In genomic region chr16:58532511-58532910, GRCm38 (mm10) we compare ENCODE assay signal across 20 mouse cellular contexts. TPM values are rescaled to one million over a fixed set of nuclear protein-coding genes. Genes with fewer than 3 reads are reported as not detected.
DNase-seq lines count a peak whose midpoint lies in the region; ATAC-seq and TF ChIP-seq lines count a peak whose summit lies in the region.
"Had no signal": no experiment of that assay in that cellular context is flagged by ENCODE, and none has a peak within 500 bp of the region (broad histone marks: within the 10 kb centered on the region; RNA-seq: fewer than 3 reads in every experiment).

No protein-coding gene starts in this region.

- 0 out of 2 replicates have a peak, but pooled peaks cover 3% of the 10 kb centered on the region for H3K4me1 ChIP-seq in hindbrain, embryonic 12.5 days
- no peaks in the 10 kb centered on the region for H3K4me1 ChIP-seq in hindbrain, embryonic 14.5 days (replicated peaks; ENCODE audit: control insufficient read depth, insufficient read depth, low read length)
- peaks cover 55% of the 10 kb centered on the region for H3K4me1 ChIP-seq in megakaryocyte, embryonic 14.5 days
- H3K4me1 ChIP-seq in midbrain, embryonic 14.5 days (ENCODE audit: control insufficient read depth, insufficient read depth, low read length) = no peaks in the 10 kb centered on the region

- no peaks in the 10 kb centered on the region for H3K36me3 ChIP-seq in hindbrain, embryonic 12.5 days
- no peaks in the 10 kb centered on the region for H3K36me3 ChIP-seq in hindbrain, embryonic 14.5 days (replicated peaks; ENCODE audit: control insufficient read depth, insufficient read depth)
- no peaks in the 10 kb centered on the region for H3K36me3 ChIP-seq in megakaryocyte, embryonic 14.5 days (replicated peaks; ENCODE audit: low read length)
- no peaks in the 10 kb centered on the region for H3K36me3 ChIP-seq in midbrain, embryonic 14.5 days (ENCODE audit: control insufficient read depth, insufficient read depth, low read length)

- no peak overlapping the region for H3K4me3 ChIP-seq in hindbrain, embryonic 12.5 days
- no peak overlapping the region for H3K4me3 ChIP-seq in hindbrain, embryonic 14.5 days (replicated peaks; ENCODE audit: low read length)
- peak overlapping the region; percentile 6 for H3K4me3 ChIP-seq in megakaryocyte, embryonic 14.5 days (replicated peaks)
- no peak overlapping the region for H3K4me3 ChIP-seq in midbrain, embryonic 14.5 days (replicated peaks; ENCODE audit: low read depth, low read length)
- H3K4me3 ChIP-seq: left cerebral cortex, adult 2 months had no signal

- 50% methylated on average over 3 of the region's 3 CpGs for WGBS in hindbrain, embryonic 12.5 days
- WGBS in hindbrain, embryonic 14.5 days = 33% methylated on average over 3 of the region's 3 CpGs
- 11% methylated on average over 3 of the region's 3 CpGs for WGBS in midbrain, embryonic 14.5 days

- H3K9ac ChIP-seq in hindbrain, embryonic 12.5 days = no peak overlapping the region
- H3K9ac ChIP-seq in hindbrain, embryonic 14.5 days = no peak overlapping the region
- no peak overlapping the region for H3K9ac ChIP-seq in midbrain, embryonic 14.5 days (replicated peaks; ENCODE audit: low read length)

- no peaks in the 10 kb centered on the region for H3K9me3 ChIP-seq in hindbrain, embryonic 12.5 days (replicated peaks)
- H3K9me3 ChIP-seq in hindbrain, embryonic 14.5 days (ENCODE audit: control insufficient read depth, low read length) = no peaks in the 10 kb centered on the region
- no peaks in the 10 kb centered on the region for H3K9me3 ChIP-seq in megakaryocyte, embryonic 14.5 days
- no peaks in the 10 kb centered on the region for H3K9me3 ChIP-seq in midbrain, embryonic 14.5 days (ENCODE audit: control insufficient read depth, low read length)

- H3K4me2 ChIP-seq in hindbrain, embryonic 12.5 days (replicated peaks) = no peak overlapping the region
- no peak overlapping the region for H3K4me2 ChIP-seq in hindbrain, embryonic 14.5 days (replicated peaks)
- H3K4me2 ChIP-seq in midbrain, embryonic 14.5 days (ENCODE audit: low read length) = no peak overlapping the region

- no peak for DNase-seq in hindbrain, embryonic 14.5 days (ENCODE audit: low spot score)
- DNase-seq in brain, embryonic 14.5 days (ENCODE audit: low read depth) = peak; percentile 8
- no peak for DNase-seq in midbrain, embryonic 14.5 days
- no peak for DNase-seq in testis, postnatal 14 days (ENCODE audit: low spot score)
- no peak for DNase-seq in adipocyte (ENCODE audit: low spot score)
- DNase-seq: adrenal gland, postnatal 25 days; cerebellum, adult 8-10 months; gastrocnemius, postnatal 25 days; heart, postnatal 10 days; kidney, postnatal 10 days; lung, adult 18-20 months; spleen, adult 18-20 months; thymus, adult 2 months had no signal

- TF ChIP-seq CTCF in brain, embryonic 14.5 days (IDR thresholded peaks at IDR 0.05; ENCODE audit: borderline replicate concordance, extremely low read depth, insufficient read depth, insufficient read length) = no peak

- H3K27ac ChIP-seq in hindbrain, embryonic 12.5 days = no peak overlapping the region
- no peak overlapping the region for H3K27ac ChIP-seq in hindbrain, embryonic 14.5 days
- no peak overlapping the region for H3K27ac ChIP-seq in midbrain, embryonic 14.5 days (replicated peaks; ENCODE audit: low read depth, low read length)
- H3K27ac ChIP-seq: left cerebral cortex, adult 2 months had no signal

- H3K27me3 ChIP-seq in hindbrain, embryonic 12.5 days = no peaks in the 10 kb centered on the region
- no peaks in the 10 kb centered on the region for H3K27me3 ChIP-seq in hindbrain, embryonic 14.5 days (ENCODE audit: control insufficient read depth, insufficient read depth, low read length)
- no peaks in the 10 kb centered on the region for H3K27me3 ChIP-seq in megakaryocyte, embryonic 14.5 days (replicated peaks)
- H3K27me3 ChIP-seq in midbrain, embryonic 14.5 days (ENCODE audit: control insufficient read depth, insufficient read depth, low read length) = no peaks in the 10 kb centered on the region

- ATAC-seq in hindbrain, embryonic 12.5 days (ENCODE audit: low FRiP score) = peak; percentile 73
- ATAC-seq in hindbrain, embryonic 14.5 days (ENCODE audit: low FRiP score) = no peak
- no peak for ATAC-seq in megakaryocyte, adult 5-6 weeks (ENCODE audit: poor library complexity, severe bottlenecking)
- ATAC-seq in midbrain, embryonic 14.5 days (ENCODE audit: low FRiP score, low TSS enrichment) = peak; percentile 72
- ATAC-seq: activated CD4-positive, CD25-positive, alpha-beta regulatory T cell, adult 4 months; forebrain, embryonic 14.5 days; hindbrain, embryonic 16.5 days had no signal

- TF ChIP-seq POLR2A in brain, embryonic 14.5 days (IDR thresholded peaks at IDR 0.05; ENCODE audit: borderline replicate concordance, extremely low read depth, insufficient read depth, insufficient read length, poor library complexity, severe bottlenecking) = no peak

RNA-seq across cellular contexts. Expression of gene St3gal6, which starts 8.5 kb away (rescaled TPM):
- 10.1 and 10.5 TPM in 2 replicates for polyA plus RNA-seq in hindbrain, embryonic 12.5 days (2016; fragmentation: Nextera tagmentation; extraction: Ambion mirVana)
- polyA plus RNA-seq in hindbrain, embryonic 14.5 days (2014; fragmentation: Nextera tagmentation; extraction: Ambion mirVana) = 10.4 and 10.8 TPM in 2 replicates
- polyA plus RNA-seq in megakaryocyte, embryonic 14.5 days (2012; ENCODE audit: insufficient read depth, low replicate concordance) = 157 and 159 TPM in 2 replicates
- total RNA-seq in megakaryocyte, adult 5-6 weeks (2015) = 9.4 and 15.6 TPM in 2 replicates
- 11.9 and 17.3 TPM in 2 replicates for total RNA-seq in megakaryocyte, adult 5-6 weeks (2017)
- 7.2 and 8.5 TPM in 2 replicates for polyA plus RNA-seq in brain, embryonic 14.5 days (2012; rRNA removed)
- polyA plus RNA-seq in midbrain, embryonic 14.5 days (2014; fragmentation: Nextera tagmentation; extraction: Ambion mirVana) = 8.3 and 8.5 TPM in 2 replicates

Comparison
In these comparisons a context has a peak if more than half of its experiments do, and no peak if none do; other contexts are left out.
1. ATAC-seq: peak in hindbrain, embryonic 12.5 days (single experiment) and midbrain, embryonic 14.5 days (single experiment); none in hindbrain, embryonic 14.5 days (single experiment) and megakaryocyte, adult 5-6 weeks (single experiment).
2. RNA of gene St3gal6, which starts 8.5 kb away (polyA plus RNA-seq): 157 to 159 TPM in megakaryocyte, embryonic 14.5 days; 10.4 to 10.8 TPM in hindbrain, embryonic 14.5 days, 10.1 to 10.5 TPM in hindbrain, embryonic 12.5 days, 7.2 to 8.5 TPM in brain, embryonic 14.5 days and 8.3 to 8.5 TPM in midbrain, embryonic 14.5 days; every median in the first group is over 10 times any median in the second.